Mouse (Mus musculus) forebrain, postnatal 0 days (tissue): Measurements from ENCODE around the gene Slc2a13. TPM values are rescaled to one million over a fixed set of nuclear protein-coding genes. Genes with fewer than 3 reads are reported as not detected.
A peak's percentile ranks its signal among the peaks of the same experiment; 100 is the strongest.

Experiments used
- ATAC-seq: fragments of 200-750 bp; cut with Nextera tagmentation; 2 replicates; pipeline ENCODE4 v1.8.0; 2017; ENCODE audit warnings: mild to moderate bottlenecking, moderate library complexity
- DNase-seq: peaks from one replicate; pipeline ENCODE4 v3.0.0-alpha.2; 2015
- H3K27ac ChIP-seq: fragments of 300-500 bp; sonication (generic); 2 replicates; pipeline ENCODE4 v1.5.1; 2014; ENCODE audit warnings: low read depth, mild to moderate bottlenecking, antibody characterized with exemption, low read length, moderate library complexity, mixed read lengths
- H3K27me3 ChIP-seq: fragments of 300-500 bp; sonication (generic); 2 replicates; pipeline ENCODE4 v1.6.1; 2014; ENCODE audit warnings: mild to moderate bottlenecking, low read length, mixed read lengths; ENCODE audit not compliant: insufficient read depth
- H3K36me3 ChIP-seq: fragments of 300-500 bp; sonication (generic); 2 replicates; pipeline ENCODE4 v1.6.1; 2014; ENCODE audit warnings: mild to moderate bottlenecking, moderate library complexity; ENCODE audit not compliant: insufficient read depth
- H3K4me1 ChIP-seq: fragments of 300-500 bp; sonication (generic); 2 replicates; pipeline ENCODE4 v1.6.1; 2014; ENCODE audit warnings: antibody characterized with exemption; ENCODE audit not compliant: insufficient read depth
- H3K4me2 ChIP-seq: fragments of 300-500 bp; sonication (generic); 2 replicates; pipeline ENCODE4 v1.6.1; 2014; ENCODE audit warnings: low read depth, mild to moderate bottlenecking, moderate library complexity
- H3K4me3 ChIP-seq: fragments of 300-500 bp; sonication (generic); 2 replicates; pipeline ENCODE4 v1.5.1; 2014; ENCODE audit warnings: low read depth, low read length, mixed read lengths
- H3K9ac ChIP-seq: fragments of 300-500 bp; sonication (generic); 2 replicates; pipeline ENCODE4 v1.6.1; 2014; ENCODE audit warnings: mild to moderate bottlenecking
- H3K9me3 ChIP-seq: fragments of 300-500 bp; sonication (generic); 2 replicates; pipeline ENCODE4 v1.6.1; 2016; ENCODE audit warnings: low read length
- CTCF ChIP-seq: sonication (generic); IDR thresholded peaks from 2 replicates; pipeline ENCODE4 v1.5.1; 2016; ENCODE audit warnings: antibody characterized with exemption, control low read depth, low read depth
- WGBS: fragments of 180-500 bp; shearing (Covaris S2); extraction: QIAGEN DNeasy Blood & Tissue Kit; methylation state at CpG from one replicate; pipeline ENCODE4 v1.1.7; 2014; 5-methylcytosine and 5-hydroxymethylcytosine counted together
- polyA plus RNA-seq: library from polyadenylated mRNA; unstranded; fragments of >200 nt; fragmentation: Nextera tagmentation; extraction: Ambion mirVana; gene quantifications from 2 replicates; pipeline ENCODE4 v1.2.1, GENCODE M21; 2015
- total RNA-seq: library from RNA; depleted of rRNA; stranded (reverse); fragments of >200 nt; gene quantifications from 2 replicates; pipeline ENCODE4 v1.2.3, GENCODE M21; 2014

Slc2a13 gene
- total and polyA plus RNA-seq, 2 experiments from 2014 or later, result 2.7 to 27.3 TPM

DNA sequence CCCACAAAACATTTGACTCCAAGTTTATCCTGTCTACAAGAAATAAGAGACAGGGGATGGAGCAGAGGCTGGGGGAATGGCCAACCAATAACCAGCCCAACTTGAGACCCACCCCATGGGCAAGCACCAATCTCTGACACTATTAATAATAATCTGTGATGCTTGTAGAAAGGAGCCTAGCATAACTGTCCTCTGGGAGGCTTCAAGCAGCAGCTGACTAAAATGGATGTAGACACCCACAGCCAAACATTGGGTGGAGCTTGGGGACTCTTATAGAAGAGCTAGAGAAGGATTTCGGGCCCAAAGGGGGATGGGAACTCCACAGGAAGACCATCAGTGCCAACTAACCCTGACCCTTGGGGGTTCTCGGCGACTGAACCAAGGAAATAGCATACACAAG is 289.6 kb downstream of the Slc2a13 start:
- TF ChIP-seq CTCF, result no peak
- Histone ChIP-seq H3K9ac (no peak overlapping the region), H3K27ac (no peak overlapping the region), H3K4me3 (no peak overlapping the region), H3K27me3 (no peaks in the 10 kb centered on the region), H3K4me2 (no peak overlapping the region), H3K4me1 (no peaks in the 10 kb centered on the region), H3K36me3 (no peaks in the 10 kb centered on the region), H3K9me3 (no peaks in the 10 kb centered on the region)
- DNase-seq (no peak), ATAC-seq (no peak)
- WGBS, result 89% methylated on average over 3 of the region's 3 CpGs

DNA sequence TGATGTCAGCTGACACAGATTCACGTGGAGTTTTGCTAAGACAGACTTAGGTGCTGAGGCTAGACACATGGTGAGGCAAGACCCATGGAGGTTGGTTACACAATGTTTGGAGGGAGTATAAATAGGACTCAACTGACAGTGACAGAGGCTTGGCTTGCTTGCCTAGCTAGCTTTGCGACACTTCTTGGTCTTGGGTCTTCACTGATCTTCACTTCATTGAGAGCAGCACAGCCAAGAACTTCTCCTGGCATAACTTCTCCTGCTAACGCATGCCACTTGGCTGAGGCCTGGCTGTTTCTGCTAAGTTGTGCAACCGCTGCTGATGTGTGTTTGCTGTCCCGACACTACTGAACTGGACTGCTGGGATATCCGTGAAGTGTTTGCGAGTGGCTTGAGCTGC is 290.2 kb downstream of the Slc2a13 start:
- Histone ChIP-seq H3K27me3 (no peaks in the 10 kb centered on the region), H3K27ac (no peak overlapping the region), H3K4me3 (no peak overlapping the region), H3K9ac (no peak overlapping the region), H3K4me2 (no peak overlapping the region), H3K9me3 (no peaks in the 10 kb centered on the region), H3K4me1 (no peaks in the 10 kb centered on the region), H3K36me3 (no peaks in the 10 kb centered on the region)
- TF ChIP-seq CTCF, result no peak
- ATAC-seq, result no peak
- WGBS, result 86% methylated on average over 7 of the region's 7 CpGs
- no peak for DNase-seq

DNA sequence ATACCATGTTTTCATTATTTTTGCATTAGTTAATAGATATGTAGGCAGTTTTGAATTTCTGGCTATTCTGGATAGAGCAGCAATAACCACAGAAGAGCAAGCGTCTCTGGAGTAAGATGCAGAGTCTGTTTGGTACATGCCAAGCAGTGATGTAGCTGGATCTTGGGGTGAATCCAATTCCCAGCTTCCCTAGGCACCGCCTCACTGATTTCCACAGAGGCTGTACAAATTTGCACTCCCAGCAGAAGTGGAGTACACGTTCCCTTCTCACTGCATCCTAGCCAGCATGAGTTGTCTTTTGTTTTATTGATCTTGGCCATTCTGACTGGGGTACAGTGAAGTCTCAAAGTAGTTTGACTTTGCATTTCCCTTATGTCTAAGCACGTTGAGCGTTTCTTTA is 291.5 kb downstream of the Slc2a13 start:
- H3K9me3 ChIP-seq, result no peaks in the 10 kb centered on the region

DNA sequence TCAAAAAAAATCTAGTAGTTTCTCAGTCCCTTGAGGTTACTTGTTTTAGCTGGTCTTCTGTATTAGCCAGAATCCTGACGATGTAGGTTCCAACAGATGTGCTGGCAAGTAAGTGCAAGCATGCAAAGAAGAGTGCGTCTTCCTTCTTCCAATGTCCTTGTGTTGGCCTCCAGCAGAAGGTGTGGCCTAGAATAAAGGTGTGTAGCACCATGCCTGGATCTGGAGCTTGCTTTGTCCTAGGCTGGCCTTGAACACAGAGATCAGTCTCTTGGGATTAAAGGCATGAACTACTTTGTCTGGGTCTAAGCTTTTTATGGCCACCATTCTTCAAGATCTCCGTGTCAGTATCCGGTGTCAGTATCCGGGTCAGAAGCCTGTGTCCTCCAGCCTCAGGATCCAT is 293.5 kb downstream of the Slc2a13 start:
- Histone ChIP-seq H3K9me3 (no peaks in the 10 kb centered on the region), H3K4me1 (no peaks in the 10 kb centered on the region), H3K36me3 (no peaks in the 10 kb centered on the region), H3K4me2 (no peak overlapping the region), H3K9ac (no peak overlapping the region), H3K27me3 (no peaks in the 10 kb centered on the region), H3K27ac (no peak overlapping the region), H3K4me3 (no peak overlapping the region)
- no peak for TF ChIP-seq CTCF
- ATAC-seq (no peak), DNase-seq (no peak)
- 96% methylated on average over 5 of the region's 5 CpGs for WGBS

More for the DNA sequence above, 291.5 kb downstream of the Slc2a13 start:
- Histone ChIP-seq H3K4me1 (no peaks in the 10 kb centered on the region), H3K4me3 (no peak overlapping the region), H3K9ac (no peak overlapping the region), H3K36me3 (no peaks in the 10 kb centered on the region), H3K27me3 (no peaks in the 10 kb centered on the region), H3K4me2 (no peak overlapping the region), H3K27ac (no peak overlapping the region)
- ATAC-seq, result no peak
- WGBS, result 74% methylated on average over 5 of the region's 5 CpGs
- TF ChIP-seq CTCF, result no peak
- DNase-seq, result no peak

DNA sequence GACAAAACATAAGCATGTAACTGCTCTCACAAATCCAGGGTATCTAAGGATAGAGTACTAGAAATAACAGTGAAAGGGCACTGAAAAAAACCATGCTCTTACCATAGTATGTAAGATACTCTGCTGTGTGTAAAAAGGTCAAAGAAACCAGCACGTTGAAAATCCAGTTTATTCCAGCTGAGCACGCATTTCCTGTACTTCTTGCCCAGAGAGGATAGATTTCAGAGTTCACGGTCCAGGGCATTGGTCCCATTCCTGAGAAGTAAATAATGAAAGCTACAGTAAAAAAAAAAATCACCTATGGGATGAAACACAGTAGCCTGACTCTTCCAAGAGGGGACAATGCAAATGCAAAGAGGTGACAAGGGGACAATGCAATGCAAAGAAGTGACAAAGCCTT is 297.1 kb downstream of the Slc2a13 start:
- 77% methylated on average over 3 of the region's 3 CpGs for WGBS
- H3K4me1 ChIP-seq, result no peaks in the 10 kb centered on the region
- H3K9me3 ChIP-seq, result no peaks in the 10 kb centered on the region
- H3K4me2 ChIP-seq, result no peak overlapping the region
- DNase-seq (no peak), ATAC-seq (no peak)
- no peak overlapping the region for H3K4me3 ChIP-seq
- H3K27ac ChIP-seq, result no peak overlapping the region
- H3K9ac ChIP-seq, result no peak overlapping the region
- no peak for TF ChIP-seq CTCF
- H3K36me3 ChIP-seq, result no peaks in the 10 kb centered on the region; the same call in 1 of the 2 replicates
- H3K27me3 ChIP-seq, result no peaks in the 10 kb centered on the region

DNA sequence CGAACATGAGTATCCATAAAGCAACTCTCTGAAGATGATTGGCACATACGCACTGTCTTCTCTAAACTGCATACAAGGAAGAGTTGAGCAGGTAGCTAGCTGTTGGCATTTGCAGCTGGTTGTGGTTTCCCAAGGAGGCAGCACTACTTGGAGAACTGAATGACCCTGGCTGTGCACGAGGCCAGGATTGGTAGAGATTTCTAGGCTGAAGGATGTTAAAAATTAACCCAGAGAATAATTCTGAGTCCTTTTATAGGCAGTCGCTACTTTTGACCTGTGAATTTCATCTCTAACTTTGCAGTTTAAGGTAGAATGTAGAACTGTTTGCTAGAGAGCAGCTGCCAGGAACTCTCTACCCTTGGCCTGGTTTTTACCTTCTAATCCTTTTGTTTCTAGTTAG is 304.5 kb downstream of the Slc2a13 start:
- no peak for TF ChIP-seq CTCF
- DNase-seq (no peak), ATAC-seq (no peak)
- Histone ChIP-seq H3K27me3 (no peaks in the 10 kb centered on the region), H3K4me3 (no peak overlapping the region), H3K4me2 (no peak overlapping the region), H3K4me1 (no peaks in the 10 kb centered on the region), H3K9ac (no peak overlapping the region), H3K36me3 (peaks cover 3% of the 10 kb centered on the region; the same call in 1 of the 2 replicates), H3K27ac (no peak overlapping the region), H3K9me3 (no peaks in the 10 kb centered on the region)
- WGBS, result 92% methylated on average over 4 of the region's 4 CpGs

DNA sequence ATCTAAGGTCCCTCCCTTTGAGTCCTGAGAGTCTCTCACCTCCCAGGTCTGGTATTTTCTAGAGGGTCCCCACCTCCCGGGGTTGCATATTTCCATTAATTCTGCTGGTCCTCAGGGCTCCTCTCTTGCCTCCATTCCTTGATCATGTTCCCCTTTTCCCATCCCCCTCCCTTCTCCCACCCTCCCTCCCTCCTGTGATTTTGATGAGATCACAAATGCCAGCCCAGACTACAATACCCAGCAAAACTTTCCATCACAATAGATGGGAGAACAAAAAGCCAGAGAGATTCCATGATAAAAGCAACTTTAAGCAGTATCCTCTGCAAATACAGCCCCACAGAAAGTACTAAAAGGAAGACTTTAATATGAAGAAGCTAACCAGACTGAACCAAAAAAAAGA is 309.1 kb downstream of the Slc2a13 start:
- Histone ChIP-seq H3K4me2 (no peak overlapping the region), H3K27me3 (no peaks in the 10 kb centered on the region), H3K9ac (no peak overlapping the region), H3K27ac (no peak overlapping the region), H3K4me3 (no peak overlapping the region), H3K4me1 (no peaks in the 10 kb centered on the region), H3K9me3 (no peaks in the 10 kb centered on the region), H3K36me3 (0 out of 2 replicates have a peak, but pooled peaks cover 3% of the 10 kb centered on the region)
- no peak for DNase-seq
- ATAC-seq, result no peak
- TF ChIP-seq CTCF, result no peak
- WGBS, result 90% methylated on average over 1 of the region's 1 CpGs

DNA sequence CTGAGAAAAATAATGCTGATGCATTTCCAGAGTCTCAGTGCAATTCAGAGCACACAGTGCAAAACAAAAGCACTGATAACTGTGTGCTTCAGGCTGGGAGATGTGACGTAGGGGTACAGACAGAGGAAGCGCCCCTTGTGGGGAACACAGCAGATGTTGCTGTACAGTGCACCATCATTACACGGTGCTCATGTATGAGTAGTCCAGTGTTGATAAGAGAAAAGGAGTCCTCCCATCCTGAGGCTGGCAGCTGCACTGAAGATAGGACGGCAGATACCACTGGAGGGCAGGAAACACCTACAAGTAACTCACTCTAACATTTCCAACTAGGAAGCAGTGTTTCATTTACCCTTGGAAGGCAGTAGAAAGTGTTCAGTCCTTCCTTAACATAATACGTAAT is 312.5 kb downstream of the Slc2a13 start:
- Histone ChIP-seq H3K4me2 (no peak overlapping the region), H3K4me3 (no peak overlapping the region), H3K9ac (no peak overlapping the region), H3K27me3 (no peaks in the 10 kb centered on the region), H3K27ac (no peak overlapping the region), H3K9me3 (no peaks in the 10 kb centered on the region), H3K4me1 (no peaks in the 10 kb centered on the region), H3K36me3 (no peaks in the 10 kb centered on the region)
- DNase-seq (peak; percentile 26), ATAC-seq (peak; percentile 53)
- TF ChIP-seq CTCF, result peak; percentile 42
- 65% methylated on average over 5 of the region's 5 CpGs for WGBS
